In genomic region chr6:52435358-52435757, GRCm38 (mm10) we compare ENCODE assay signal across 15 mouse cellular contexts.
"Had no signal": no experiment of that assay in that cellular context is flagged by ENCODE, and none has a peak within 500 bp of the region (broad histone marks: within the 10 kb centered on the region; RNA-seq: fewer than 3 reads in every experiment).

No protein-coding gene starts in this region.

- H3K27ac ChIP-seq: neural tube, embryonic 13.5 days; neural tube, embryonic 15.5 days; stomach, embryonic 15.5 days; stomach, postnatal 0 days had no signal

- H3K9me3 ChIP-seq: neural tube, embryonic 13.5 days; neural tube, embryonic 15.5 days; stomach, embryonic 15.5 days had no signal

- H3K27me3 ChIP-seq: neural tube, embryonic 13.5 days; neural tube, embryonic 15.5 days; stomach, embryonic 15.5 days had no signal

- H3K36me3 ChIP-seq: neural tube, embryonic 13.5 days; neural tube, embryonic 15.5 days; stomach, embryonic 15.5 days had no signal

- H3K4me1 ChIP-seq: neural tube, embryonic 13.5 days; neural tube, embryonic 15.5 days; stomach, embryonic 15.5 days had no signal

- DNase-seq: retina, postnatal 1 day; right cerebral cortex, adult 18-20 months; right cerebral cortex, postnatal 14 days; right cerebral cortex, postnatal 25 days; right cerebral cortex, postnatal 4 days; spleen, adult 18-20 months; thymus, adult 18-20 months; thymus, adult 2 months; thymus, postnatal 25 days; thymus, postnatal 36 days; thymus, postnatal 4 days had no signal

- H3K9ac ChIP-seq: neural tube, embryonic 13.5 days; neural tube, embryonic 15.5 days; stomach, embryonic 15.5 days had no signal

- H3K4me3 ChIP-seq: neural tube, embryonic 13.5 days; neural tube, embryonic 15.5 days; stomach, embryonic 15.5 days had no signal
